Mouse (Mus musculus): ENCODE measurements around the gene Il34.

- no peak for TF ChIP-seq CTCF (IDR thresholded peaks at IDR 0.05; ENCODE audit: borderline replicate concordance, extremely low read depth, insufficient read depth, insufficient read length)
- TF ChIP-seq POLR2A (IDR thresholded peaks at IDR 0.05; ENCODE audit: borderline replicate concordance, extremely low read depth, insufficient read depth, insufficient read length, poor library complexity, severe bottlenecking): no peak
Measured at GRCm38 (mm10) chr8:110740629-110741175, 65.0 kb downstream of the Il34 start.
